Mouse (Mus musculus): ENCODE measurements at regions not wholly inside any gene's neighbourhood (a gene's known extent, or its start where the extent isn't known, plus 50 kb on each side); places are given as distances from the start of the nearest gene placed in this dataset.
"Not testable (repeated sequence)": the region's sequence is repeated elsewhere in the genome, so short reads cannot be mapped to it uniquely, and the experiment has no call there.

DNA sequence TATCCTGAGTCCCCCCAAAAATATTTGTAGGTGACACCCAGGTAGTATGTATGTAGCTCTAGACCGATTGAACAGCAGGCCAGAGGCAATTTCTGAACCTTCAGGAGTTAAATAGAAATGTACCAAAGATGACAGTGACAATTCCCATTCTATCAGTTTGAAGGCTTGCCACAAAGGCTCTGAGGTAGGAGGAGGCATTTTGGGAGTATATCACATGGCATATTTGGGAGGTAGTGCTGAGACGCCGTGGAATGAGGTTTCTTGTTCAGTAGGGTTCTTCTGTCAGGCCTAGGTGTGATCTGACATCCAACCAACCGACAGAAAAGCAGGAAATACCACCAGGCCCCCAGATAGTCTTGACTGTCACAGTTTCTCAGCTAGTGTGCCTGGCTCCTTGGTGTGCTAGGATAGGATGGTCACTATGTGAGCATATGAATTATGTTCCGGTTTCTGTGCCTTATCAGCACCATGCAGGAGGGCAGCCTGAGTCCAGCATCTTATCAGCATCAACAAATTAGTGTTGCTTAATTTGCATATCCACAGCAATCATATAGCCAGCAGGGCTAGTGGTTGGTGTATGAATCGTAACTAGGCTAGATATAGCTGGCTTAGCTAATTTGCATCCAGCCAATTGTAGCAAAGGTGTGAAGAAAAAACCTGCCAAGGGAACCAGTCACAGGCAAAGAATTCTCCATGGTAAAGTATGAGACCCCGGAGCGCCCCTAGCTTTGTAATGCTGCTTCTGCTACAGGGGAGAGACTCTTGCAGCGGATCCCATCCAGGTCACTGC is 136.3 kb upstream of the Bcor start:
- no peak for DNase-seq

DNA sequence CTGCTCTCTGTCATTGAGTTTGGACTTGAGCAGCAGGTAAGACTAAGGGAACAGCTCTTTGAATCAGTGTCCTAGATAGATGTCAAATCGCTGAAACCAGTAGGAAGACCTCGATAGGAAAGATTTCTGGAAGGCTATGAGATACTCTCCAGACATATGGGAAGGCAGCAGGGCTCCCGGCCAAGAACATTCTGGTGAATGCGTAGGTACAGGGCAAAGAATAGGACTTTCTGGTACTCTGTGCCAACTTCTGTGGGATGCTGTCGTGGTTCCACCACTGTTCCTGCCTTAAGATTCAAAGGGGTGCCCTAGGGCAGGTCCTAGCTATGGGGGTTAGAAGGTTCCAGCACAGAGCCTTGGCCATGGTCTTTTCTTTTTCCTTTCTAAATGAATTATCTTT is 138.5 kb upstream of the Bcor start:
- no peak for DNase-seq

DNA sequence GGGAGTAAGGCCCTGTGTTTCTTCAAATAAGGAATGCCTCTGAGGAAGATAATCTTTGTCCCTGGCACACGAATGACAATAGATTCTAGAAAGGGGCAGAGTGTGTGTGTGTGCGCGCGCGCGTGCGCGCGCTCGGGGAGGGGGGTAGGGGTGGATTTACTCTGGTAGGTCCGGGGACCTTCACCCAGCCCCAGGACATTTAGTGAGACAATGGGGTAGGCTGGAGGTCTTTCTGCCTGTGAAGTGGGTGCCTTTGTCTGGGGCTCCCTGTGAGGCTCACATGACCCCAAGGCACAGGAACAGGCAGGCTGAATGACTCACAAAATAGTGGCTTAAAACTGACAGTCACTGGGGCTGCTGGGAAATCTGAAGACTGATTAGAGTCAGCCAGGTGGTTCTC is 139.1 kb upstream of the Bcor start:
- DNase-seq = no peak

DNA sequence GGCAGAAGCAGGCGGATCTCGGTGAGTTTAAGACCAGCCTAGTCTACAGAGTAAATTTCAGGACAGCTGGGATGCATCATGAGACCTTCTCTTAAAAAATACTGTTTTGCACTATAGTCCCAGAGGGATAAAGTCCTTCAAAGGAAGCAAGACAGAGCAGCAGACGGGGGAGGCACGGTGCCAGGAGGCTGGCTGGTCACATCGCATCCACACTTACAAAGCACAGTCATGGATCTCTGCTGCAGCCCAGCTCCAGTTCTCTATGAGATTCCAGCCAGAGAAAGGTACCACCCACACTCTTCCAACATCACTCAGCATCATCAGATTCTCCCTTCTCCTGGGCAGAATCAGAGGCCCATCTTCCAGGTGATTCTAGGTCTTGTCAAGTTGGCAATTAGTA is 144.5 kb upstream of the Bcor start:
- peak; percentile 15 to 37 for DNase-seq

DNA sequence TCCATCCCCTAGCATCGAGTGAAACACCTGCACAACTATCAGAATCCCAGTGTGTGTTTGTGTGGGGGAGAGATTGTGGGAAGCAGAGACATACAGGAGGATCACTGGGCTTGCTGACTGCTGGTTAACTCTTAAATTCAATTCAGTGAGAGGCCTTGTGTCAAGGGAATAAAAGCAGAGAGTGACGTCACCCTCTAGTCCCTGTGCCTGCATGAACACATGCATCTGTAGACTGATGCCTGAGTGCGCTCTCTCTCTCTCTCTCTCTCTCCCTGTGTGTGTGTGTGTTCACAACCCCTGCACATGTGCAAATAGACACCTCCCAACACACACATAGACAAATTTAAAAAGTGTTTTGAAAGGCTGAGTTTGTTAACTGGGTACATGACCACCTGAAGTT is 146.8 kb upstream of the Bcor start:
- DNase-seq = no peak

DNA sequence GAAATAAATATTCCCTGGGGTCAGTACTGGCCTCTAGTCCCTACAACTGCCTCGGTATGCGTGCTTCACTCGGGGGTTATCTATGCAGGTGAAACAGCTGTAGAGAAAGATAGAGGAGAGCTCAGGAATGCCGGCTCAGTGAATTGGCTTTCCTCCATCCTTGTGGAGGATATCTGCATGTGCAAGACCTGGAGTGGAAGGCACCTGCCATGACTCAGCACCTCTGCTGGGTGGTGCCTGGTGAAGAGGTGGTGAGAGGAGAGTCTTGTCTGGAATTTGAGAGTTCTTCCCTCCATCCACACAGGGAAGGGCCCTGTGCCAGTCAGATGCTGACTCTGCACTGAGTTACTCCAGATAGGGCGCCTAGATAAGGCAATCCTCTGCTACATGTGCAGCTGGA is 152.4 kb upstream of the Bcor start:
- no peak for DNase-seq

- DNase-seq = no peak
Measured at GRCm38 (mm10) chrX:12315658-12316057, 155.5 kb upstream of the Bcor start.

GRCm38 (mm10) chrX:12317488-12317887 is 157.3 kb upstream of the Bcor start:
- DNase-seq = not testable (repeated sequence)

DNA sequence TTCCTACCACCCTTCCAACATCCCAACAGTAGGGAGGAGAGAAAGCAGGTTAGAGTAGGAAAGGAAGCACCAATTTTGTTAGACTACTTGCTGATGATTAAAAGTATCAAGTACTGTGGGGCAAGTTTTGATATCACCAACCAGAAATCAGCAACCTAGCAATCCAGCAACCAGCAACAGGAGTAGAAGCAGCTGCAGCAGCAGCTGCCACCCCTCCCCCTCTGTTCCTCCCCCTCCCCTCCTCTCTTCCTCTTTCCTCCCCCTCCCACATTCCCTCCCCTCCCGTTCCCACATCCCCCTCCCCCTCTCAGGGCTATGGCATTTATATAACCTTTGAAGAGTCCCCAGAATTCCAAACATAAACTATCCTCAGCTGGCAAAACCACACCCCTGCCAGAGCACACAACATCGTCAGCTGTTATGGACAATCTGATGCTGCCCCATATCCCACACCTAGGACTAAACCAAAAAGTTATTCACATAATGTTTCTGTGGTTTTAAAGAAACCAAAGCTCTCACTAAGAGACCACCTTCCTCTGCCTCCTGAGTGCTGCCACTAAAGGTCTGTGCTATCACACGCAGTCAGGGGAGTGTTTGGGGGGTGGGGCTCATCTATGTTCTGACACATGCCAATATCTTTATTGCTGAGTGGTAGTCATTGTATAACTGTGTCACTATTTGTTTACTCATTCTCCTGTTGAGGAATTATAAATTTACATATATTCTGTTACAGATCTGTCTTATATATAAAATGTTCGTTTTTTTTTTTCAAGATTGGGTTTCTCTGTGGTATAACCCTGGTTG is 158.9 kb upstream of the Bcor start:
- DNase-seq = no peak

- peak; percentile 67 to 74 for DNase-seq
Measured at GRCm38 (mm10) chrX:12322453-12322852, 162.3 kb upstream of the Bcor start.

DNA sequence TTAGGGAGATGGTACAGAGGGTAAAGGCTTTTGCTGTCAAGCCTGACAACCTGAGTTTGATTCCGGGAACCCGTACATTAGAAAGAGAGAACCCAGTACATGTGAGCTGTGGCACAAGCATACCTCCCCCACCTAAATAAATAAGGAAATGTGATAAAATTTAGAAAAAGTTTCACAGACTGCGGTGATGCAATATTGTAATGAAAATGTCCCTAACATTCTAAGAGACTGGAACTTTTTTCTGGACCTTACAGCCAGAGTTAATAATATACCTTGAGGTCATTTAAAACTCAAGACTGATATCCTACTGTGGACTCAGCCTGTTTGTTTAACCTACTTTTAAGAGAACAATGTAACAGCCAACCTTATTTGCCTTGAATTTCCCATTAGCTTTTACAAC is 163.1 kb upstream of the Bcor start:
- DNase-seq = peak in 1 of 2 experiments; percentile 5

DNA sequence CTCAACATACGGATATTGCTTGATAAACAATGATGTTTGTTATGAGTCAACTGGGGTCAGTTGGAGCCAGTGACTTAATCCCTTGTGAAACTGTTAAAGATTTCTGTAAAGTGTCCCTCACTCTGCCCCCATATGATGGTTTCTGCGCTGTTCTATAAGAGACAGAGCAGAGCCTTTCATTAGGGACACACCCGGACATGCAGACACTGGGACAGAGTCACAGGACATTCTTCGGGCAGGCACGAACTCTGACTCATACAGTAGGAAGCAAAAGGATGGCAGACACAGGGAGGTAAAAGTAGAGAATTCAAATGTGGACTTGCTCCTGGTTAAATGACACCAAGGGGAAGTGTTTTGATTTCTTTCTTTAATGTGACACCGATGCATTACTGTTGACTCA is 163.7 kb upstream of the Bcor start:
- DNase-seq = no peak

DNA sequence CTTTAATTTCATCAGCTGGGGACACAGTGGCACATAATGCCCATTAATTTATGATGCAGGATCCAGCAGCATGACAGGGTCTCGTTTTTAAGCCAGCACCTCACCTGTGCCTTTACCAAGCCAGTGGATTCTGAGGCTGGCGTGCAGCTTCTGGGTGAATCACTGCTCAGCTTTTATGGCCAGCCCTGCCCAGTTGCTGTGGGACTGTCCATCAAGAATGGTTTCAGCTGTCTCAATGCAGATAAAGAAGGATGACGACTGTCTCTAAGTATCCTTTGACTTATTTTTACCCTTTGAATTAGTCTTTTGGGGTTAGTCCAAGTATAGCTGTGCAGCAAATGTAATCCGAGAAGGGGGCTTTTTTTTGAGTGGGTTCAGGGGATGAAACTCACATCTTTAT is 167.3 kb upstream of the Bcor start:
- DNase-seq = no peak

GRCm38 (mm10) chrX:12340561-12340960 is 180.4 kb upstream of the Bcor start:
- DNase-seq = no peak

DNA sequence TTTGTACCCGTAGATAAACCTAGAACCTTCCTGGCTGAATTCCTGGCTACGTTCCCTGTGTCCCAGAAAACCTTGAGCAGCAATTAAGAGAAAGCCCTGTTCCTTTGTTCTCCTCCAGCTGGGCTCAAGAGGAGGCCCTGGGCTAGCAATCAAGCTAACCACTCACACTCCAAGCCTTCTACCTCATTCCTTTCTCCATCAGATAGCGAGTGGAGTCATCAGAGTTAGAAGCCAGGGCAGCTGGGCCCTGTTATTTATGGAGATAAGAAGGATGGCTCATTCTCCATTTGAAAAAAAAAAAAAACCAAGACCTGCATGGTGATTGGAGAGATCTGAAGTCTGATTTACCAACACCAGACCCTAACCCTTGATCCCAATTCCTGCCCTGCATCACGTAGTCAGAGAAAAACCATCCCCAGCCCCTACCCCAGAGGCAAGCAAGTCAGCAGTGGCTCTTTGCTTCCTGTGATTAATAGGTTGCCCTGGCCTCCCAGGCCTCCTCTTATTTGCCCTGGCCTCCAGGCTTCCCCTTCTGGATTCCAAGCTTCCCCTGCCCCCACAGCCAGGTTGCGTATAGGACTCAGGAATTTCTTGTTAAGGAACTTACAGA is 181.3 kb upstream of the Bcor start:
- DNase-seq = no peak

DNA sequence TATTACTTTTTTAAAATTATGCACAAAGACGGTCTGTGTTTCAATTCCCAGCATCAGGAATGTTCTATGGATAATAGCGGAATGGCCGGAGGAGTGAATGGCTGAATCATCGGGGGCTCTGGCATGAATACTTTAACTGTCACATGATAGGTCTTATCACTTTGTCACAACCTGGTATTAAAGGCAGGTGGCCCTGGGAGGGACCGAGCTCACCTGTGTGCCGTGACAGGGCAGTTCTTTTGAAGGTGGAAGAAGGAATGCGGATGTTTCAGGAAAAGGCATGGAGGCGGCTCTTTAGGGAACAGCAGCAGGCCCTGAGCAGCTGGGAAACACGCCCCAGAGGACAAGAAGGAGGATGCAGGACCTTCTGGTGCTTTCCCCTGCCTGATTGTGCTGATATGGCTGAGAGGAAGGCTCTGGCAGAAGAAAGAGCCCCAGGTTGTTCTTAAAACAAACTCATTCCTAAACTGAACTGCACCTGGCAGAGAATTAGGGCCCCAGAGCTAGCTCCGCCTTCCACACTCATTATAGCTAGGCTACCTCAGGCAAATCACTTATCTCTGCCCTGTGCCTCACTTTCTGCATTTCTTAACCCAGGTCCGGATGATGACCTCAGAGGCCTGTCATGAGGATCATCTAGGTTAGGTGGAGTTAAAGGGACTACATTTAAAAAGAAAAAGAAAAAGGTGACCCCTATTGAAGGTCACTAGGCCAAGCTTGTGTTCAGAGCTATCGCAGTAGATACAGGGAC is 184.8 kb upstream of the Bcor start:
- no peak for DNase-seq

- no peak for DNase-seq
Measured at GRCm38 (mm10) chrX:12346856-12347255, 186.7 kb upstream of the Bcor start.

DNA sequence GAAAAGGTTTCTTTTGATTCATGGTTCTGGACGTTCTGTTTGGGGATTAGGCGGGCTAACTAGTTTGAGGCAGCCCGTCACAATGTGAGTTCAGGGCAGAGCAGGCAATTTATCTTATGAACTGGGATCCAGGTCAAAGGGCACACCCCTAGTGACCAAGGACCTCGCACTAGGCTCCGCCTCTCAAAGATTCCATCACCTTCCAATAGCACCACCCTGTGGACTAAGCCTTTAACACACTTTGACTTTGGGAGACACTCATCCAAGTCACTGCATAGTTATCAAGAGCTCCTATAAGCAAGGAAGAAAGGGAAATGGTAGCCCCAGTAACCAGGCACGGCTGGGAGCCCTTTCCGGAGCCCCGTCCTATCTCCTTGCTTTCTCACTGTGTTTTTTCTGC is 188.0 kb upstream of the Bcor start:
- DNase-seq = peak in 1 of 2 experiments; percentile 49

DNA sequence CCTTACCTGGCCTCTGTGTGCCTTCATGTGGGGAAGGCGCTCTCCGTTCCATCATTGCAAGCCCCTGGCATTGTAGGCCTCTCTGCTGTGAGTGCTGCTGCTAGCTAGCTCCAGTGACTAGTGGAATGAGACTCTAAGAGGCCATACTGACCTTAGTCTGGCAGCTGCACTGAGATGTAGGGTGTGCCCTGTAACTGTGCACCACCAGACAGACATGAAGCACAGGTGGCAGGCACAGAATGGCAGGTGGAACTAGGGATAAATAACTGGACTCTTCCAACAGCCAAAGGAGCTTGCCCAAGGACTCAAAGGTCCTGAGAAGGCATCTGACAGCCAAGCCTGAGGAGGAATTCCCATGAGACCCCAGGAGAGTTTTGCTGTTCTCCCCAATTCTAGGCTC is 194.7 kb upstream of the Bcor start:
- no peak for DNase-seq

DNA sequence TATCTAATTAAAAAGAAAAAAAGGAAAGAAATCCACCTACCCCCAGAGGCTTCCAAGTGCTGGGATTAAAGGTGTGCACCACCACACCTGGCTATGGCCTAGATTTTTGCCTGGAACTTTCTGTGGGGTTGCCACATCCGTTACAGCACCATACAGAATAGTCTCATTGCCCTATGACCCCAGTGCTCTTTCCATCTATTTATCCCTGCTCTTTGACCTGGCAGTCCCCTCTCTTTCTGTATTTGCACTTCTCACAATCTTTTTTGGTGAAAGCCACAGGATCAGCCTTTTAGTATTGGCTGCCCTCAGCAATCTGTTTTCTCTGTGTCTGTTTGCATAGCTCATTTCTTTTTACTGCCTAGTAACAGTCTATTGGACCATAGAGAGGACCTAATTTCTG is 197.9 kb upstream of the Bcor start:
- DNase-seq = no peak

DNA sequence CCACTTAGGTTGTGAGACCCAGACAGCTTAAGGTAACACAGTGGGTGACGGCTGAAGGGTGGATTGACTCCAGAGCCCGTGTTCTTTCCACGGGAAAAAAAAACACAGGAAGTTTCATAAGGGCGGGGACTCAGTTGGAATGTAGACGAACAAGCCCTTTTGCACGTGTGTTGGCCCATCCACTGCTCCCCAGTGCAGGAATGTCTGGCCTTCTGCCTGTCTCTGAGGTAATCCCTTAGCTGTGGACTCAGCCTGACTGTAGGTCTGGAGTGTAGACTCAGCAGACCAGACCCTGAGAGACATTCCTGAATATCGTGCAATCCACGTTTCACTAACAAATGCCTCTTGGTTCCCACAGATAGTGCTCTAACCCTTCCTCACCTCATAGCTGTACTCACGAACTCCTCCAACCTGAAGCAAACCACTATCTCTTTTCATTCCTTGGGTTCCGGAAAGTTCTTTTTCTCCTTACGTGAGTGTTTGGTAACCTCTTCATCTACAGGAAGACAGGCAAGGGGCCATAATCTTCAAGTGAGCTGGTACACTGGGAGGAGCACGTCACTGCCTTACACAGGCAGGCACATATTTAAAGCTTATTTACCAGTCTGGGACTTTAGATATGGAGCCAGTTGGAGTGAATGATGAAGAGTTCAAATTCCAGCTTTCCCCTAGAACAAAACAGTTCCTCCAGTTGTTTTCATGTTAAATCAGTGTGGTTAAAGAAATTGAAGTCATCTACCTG is 205.6 kb upstream of the Bcor start:
- peak; percentile 3 to 29 for DNase-seq

DNA sequence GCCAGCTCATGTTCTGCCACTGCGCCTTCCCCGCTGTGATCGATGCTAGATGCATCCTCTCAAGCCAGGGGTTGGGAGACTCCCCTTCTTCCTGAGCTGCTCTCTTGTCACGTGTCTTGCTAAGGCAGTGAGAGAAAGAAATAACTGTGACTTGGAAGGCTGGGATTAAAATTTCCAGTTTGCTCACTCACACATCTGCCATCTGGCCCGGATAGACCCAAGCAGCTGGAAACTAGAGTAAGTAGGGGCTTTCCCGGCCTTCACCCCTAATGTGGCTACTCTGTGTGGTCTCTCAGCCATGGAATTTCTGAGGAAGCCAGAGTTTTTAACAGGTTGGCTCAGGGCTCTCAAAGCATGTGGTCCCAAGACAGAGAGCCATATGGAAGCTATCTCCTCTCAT is 206.6 kb upstream of the Bcor start:
- no peak for DNase-seq

All from kidney, postnatal 36 days (tissue).